Mouse (Mus musculus): Measurements from ENCODE around the gene Hoxc9. TPM values are rescaled to one million over a fixed set of nuclear protein-coding genes. Genes with fewer than 3 reads are reported as not detected.

Hoxc9 gene
- polyA plus RNA-seq, 1 experiment from 2014 or later = not detected

DNA sequence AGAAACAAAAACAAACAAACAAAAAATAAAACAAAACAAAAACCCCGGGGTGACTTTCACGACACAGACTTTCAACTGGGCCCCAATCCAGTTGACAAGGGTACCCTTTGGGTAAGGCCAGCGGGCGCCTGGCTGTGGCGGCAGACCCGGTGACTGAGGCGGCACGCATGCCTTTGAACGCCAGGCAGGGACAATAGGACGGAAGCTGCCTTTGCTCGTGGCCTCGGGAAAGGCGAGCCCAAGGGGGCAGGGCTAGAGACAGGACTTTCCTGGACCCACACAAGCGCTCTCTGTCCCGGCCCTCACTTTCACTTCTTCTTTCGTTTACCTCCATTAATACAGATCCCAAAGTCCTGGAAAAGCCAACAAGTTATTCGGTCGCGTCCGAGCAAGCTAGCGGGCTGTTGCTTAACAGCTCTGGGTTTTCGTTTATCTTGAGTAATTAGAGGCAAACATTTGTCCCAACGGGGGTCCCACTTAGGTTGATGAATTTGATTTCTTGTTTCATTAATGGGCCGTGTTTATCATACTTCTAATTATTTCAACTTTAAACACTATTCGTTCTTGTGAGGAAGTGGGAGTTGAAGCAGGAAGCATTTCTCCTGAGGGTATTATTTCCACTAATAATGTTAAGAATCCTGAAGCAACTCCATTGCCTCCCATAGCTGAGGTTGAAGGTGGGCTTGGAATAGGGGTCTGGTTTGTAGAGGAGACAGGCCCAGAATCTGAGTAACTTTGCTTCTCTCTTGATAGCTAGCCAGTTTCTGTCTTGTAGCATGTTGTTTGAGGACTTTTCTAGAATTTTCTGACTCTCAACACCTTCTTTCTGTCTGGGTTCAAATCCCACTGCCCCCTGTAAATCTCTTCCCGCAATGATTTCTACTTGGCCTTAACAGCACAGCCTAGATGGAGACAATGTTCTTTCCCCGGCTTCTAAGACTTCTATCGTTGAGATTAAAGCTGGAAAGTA is 12.3 kb upstream of the Hoxc9 start:
- Histone ChIP-seq H3K27me3 (ENCODE audit: control insufficient read depth, insufficient read depth, low read length) (peaks cover 94% of the 10 kb centered on the region), H3K9me3 (ENCODE audit: control insufficient read depth, low read length) (no peaks in the 10 kb centered on the region), H3K36me3 (ENCODE audit: control insufficient read depth, insufficient read depth, low read length) (no peaks in the 10 kb centered on the region), H3K4me3 (ENCODE audit: low read depth, low read length) (no peak overlapping the region), H3K27ac (ENCODE audit: low read depth, low read length) (no peak overlapping the region), H3K9ac (ENCODE audit: low read length) (no peak overlapping the region), H3K4me2 (ENCODE audit: low read depth, low read length, severe bottlenecking) (no peak overlapping the region), H3K4me1 (replicated peaks; ENCODE audit: control insufficient read depth, insufficient read depth, low read length) (no peaks in the 10 kb centered on the region)
- 2% methylated on average over 28 of the region's 28 CpGs for WGBS
- DNase-seq (ENCODE audit: low spot score) (no peak), ATAC-seq (replicated peaks; ENCODE audit: low FRiP score) (no peak)

GRCm38 (mm10) chr15:102965003-102965891 is 11.0 kb upstream of the Hoxc9 start:
- Histone ChIP-seq H3K4me2 (ENCODE audit: low read depth, low read length, severe bottlenecking) (no peak overlapping the region), H3K4me3 (ENCODE audit: low read depth, low read length) (no peak overlapping the region), H3K27ac (ENCODE audit: low read depth, low read length) (no peak overlapping the region), H3K36me3 (ENCODE audit: control insufficient read depth, insufficient read depth, low read length) (no peaks in the 10 kb centered on the region), H3K9ac (ENCODE audit: low read length) (no peak overlapping the region), H3K4me1 (replicated peaks; ENCODE audit: control insufficient read depth, insufficient read depth, low read length) (no peaks in the 10 kb centered on the region), H3K9me3 (ENCODE audit: control insufficient read depth, low read length) (no peaks in the 10 kb centered on the region), H3K27me3 (ENCODE audit: control insufficient read depth, insufficient read depth, low read length) (peaks cover 96% of the 10 kb centered on the region)
- ATAC-seq (replicated peaks; ENCODE audit: low FRiP score) (no peak), DNase-seq (ENCODE audit: low spot score) (no peak)
- 2% methylated on average over 26 of the region's 26 CpGs for WGBS

DNA sequence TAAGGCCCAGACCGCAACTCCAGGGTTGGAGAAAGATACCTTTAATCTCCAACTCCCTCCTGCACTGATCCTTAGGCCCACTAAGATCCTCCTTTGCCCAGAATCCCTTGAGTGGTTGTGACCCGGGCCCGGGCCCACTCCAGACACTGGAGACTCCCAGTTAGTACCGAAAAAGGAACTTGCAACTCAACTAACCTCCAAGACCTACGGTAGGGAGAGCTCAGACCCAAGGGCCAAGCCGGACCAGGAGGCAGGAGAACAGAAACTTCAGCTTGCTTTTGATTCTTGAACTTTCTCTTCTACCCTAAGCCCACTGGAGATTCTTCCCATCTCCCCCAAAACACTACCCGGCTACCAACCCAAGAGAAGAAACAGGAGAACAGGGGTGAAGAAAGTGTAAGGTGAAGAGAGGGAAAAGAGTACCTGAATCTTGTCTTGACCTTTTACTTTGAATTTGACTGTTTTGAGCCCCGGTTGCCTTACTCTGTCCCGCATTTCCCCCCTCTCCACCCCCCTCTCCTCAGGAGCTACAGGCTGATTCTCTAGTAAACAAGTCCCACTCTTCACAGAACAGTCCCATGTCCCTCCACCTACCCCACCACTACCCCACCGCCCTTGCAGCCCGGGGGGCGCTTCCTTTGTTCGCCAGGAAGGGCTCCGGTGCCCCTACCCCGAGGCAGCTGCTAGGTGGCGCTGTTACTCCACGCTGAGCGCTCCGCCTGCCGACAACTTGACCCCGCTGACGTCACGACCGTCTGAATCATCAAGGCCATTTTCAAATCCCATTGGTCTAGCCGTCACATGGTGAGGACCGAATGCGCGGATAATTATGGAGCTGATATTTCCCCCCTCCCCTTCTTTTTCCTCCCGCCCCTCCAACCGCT is 10.1 kb upstream of the Hoxc9 start:
- Histone ChIP-seq H3K9ac (ENCODE audit: low read length) (no peak overlapping the region), H3K9me3 (ENCODE audit: control insufficient read depth, low read length) (no peaks in the 10 kb centered on the region), H3K4me2 (ENCODE audit: low read depth, low read length, severe bottlenecking) (no peak overlapping the region), H3K27me3 (ENCODE audit: control insufficient read depth, insufficient read depth, low read length) (peaks cover 96% of the 10 kb centered on the region), H3K27ac (ENCODE audit: low read depth, low read length) (no peak overlapping the region), H3K4me1 (replicated peaks; ENCODE audit: control insufficient read depth, insufficient read depth, low read length) (no peaks in the 10 kb centered on the region), H3K4me3 (ENCODE audit: low read depth, low read length) (no peak overlapping the region), H3K36me3 (ENCODE audit: control insufficient read depth, insufficient read depth, low read length) (no peaks in the 10 kb centered on the region)
- DNase-seq (ENCODE audit: low spot score) = peak; percentile 90
- peak; percentile 71 for ATAC-seq (replicated peaks; ENCODE audit: low FRiP score)
- WGBS = 3% methylated on average over 29 of the region's 30 CpGs

GRCm38 (mm10) chr15:102966776-102967311 is 9.4 kb upstream of the Hoxc9 start, which contains the start of gene Hoxc10:
Hoxc10 (plus strand) TSS chr15:102966796.
- Histone ChIP-seq H3K9ac (ENCODE audit: low read length) (no peak within 1 kb of the TSS), H3K27me3 (ENCODE audit: control insufficient read depth, insufficient read depth, low read length) (peaks cover 96% of the 10 kb centered on the region), H3K4me1 (replicated peaks; ENCODE audit: control insufficient read depth, insufficient read depth, low read length) (no peaks in the 10 kb centered on the region), H3K9me3 (ENCODE audit: control insufficient read depth, low read length) (no peaks in the 10 kb centered on the region), H3K27ac (ENCODE audit: low read depth, low read length) (no peak within 1 kb of the TSS), H3K4me3 (ENCODE audit: low read depth, low read length) (no peak within 1 kb of the TSS), H3K36me3 (ENCODE audit: control insufficient read depth, insufficient read depth, low read length) (no peaks in the 10 kb centered on the region), H3K4me2 (ENCODE audit: low read depth, low read length, severe bottlenecking) (no peak within 1 kb of the TSS)
- ATAC-seq (replicated peaks; ENCODE audit: low FRiP score) (peak; percentile 44), DNase-seq (ENCODE audit: low spot score) (no peak)
- WGBS = 2% methylated on average over 27 of the region's 27 CpGs

DNA sequence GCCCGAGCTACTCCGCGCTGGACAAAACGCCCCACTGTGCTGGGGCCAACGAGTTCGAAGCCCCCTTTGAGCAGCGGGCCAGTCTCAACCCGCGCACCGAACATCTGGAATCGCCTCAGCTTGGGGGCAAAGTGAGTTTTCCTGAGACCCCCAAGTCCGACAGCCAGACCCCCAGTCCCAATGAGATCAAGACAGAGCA is 9.0 kb upstream of the Hoxc9 start, which contains the start of gene Hoxc5:
TSS of gene Hoxc5 (plus strand) at position 132 of the 199 bp plus-strand sequence.
- 4% methylated on average over 12 of the region's 12 CpGs for WGBS
- no peak within 1 kb of the TSS for H3K4me3 ChIP-seq (ENCODE audit: low read depth, low read length)
- H3K4me1 ChIP-seq (replicated peaks; ENCODE audit: control insufficient read depth, insufficient read depth, low read length) = no peaks in the 10 kb centered on the region
- H3K4me2 ChIP-seq (ENCODE audit: low read depth, low read length, severe bottlenecking) = no peak within 1 kb of the TSS
- H3K9ac ChIP-seq (ENCODE audit: low read length) = no peak within 1 kb of the TSS
- no peak for DNase-seq (ENCODE audit: low spot score)
- no peak for ATAC-seq (replicated peaks; ENCODE audit: low FRiP score)
- no peak within 1 kb of the TSS for H3K27ac ChIP-seq (ENCODE audit: low read depth, low read length)
- H3K9me3 ChIP-seq (ENCODE audit: control insufficient read depth, low read length) = no peaks in the 10 kb centered on the region
- H3K36me3 ChIP-seq (ENCODE audit: control insufficient read depth, insufficient read depth, low read length) = no peaks in the 10 kb centered on the region
- peaks cover 98% of the 10 kb centered on the region for H3K27me3 ChIP-seq (ENCODE audit: control insufficient read depth, insufficient read depth, low read length)

GRCm38 (mm10) chr15:102967511-102968397 is 8.5 kb upstream of the Hoxc9 start:
- Histone ChIP-seq H3K27me3 (ENCODE audit: control insufficient read depth, insufficient read depth, low read length) (peaks cover 98% of the 10 kb centered on the region), H3K36me3 (ENCODE audit: control insufficient read depth, insufficient read depth, low read length) (no peaks in the 10 kb centered on the region), H3K4me3 (ENCODE audit: low read depth, low read length) (no peak overlapping the region), H3K9me3 (ENCODE audit: control insufficient read depth, low read length) (no peaks in the 10 kb centered on the region), H3K9ac (ENCODE audit: low read length) (no peak overlapping the region), H3K4me2 (ENCODE audit: low read depth, low read length, severe bottlenecking) (no peak overlapping the region), H3K4me1 (replicated peaks; ENCODE audit: control insufficient read depth, insufficient read depth, low read length) (no peaks in the 10 kb centered on the region), H3K27ac (ENCODE audit: low read depth, low read length) (no peak overlapping the region)
- no peak for DNase-seq (ENCODE audit: low spot score)
- no peak for ATAC-seq (replicated peaks; ENCODE audit: low FRiP score)
- 2% methylated on average over 34 of the region's 34 CpGs for WGBS

DNA sequence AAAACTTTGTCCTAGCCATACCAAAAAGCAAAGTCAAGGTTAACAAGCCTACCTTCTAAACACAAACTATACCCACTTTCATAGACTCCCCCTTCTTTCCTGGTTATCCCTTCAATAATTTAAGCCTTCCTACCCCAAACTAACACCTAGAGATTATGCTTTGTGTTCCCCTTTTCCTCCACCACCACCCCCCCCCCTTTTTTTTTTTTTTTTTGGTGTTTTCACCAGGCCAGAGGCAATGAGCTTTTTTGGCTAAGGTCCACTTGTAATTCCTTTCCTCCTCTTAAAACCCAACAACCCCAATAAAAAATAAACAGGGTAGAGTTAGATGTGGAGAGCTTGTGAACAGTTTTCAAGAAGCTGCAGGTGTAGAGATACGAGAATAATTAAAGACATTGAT is 6.9 kb upstream of the Hoxc9 start:
- Histone ChIP-seq H3K4me1 (replicated peaks; ENCODE audit: control insufficient read depth, insufficient read depth, low read length) (no peaks in the 10 kb centered on the region), H3K4me2 (ENCODE audit: low read depth, low read length, severe bottlenecking) (no peak overlapping the region), H3K36me3 (ENCODE audit: control insufficient read depth, insufficient read depth, low read length) (no peaks in the 10 kb centered on the region), H3K27me3 (ENCODE audit: control insufficient read depth, insufficient read depth, low read length) (peaks cover 99% of the 10 kb centered on the region), H3K4me3 (ENCODE audit: low read depth, low read length) (no peak overlapping the region), H3K9ac (ENCODE audit: low read length) (no peak overlapping the region), H3K27ac (ENCODE audit: low read depth, low read length) (no peak overlapping the region), H3K9me3 (ENCODE audit: control insufficient read depth, low read length) (no peaks in the 10 kb centered on the region)
- no peak for ATAC-seq (replicated peaks; ENCODE audit: low FRiP score)
- no peak for DNase-seq (ENCODE audit: low spot score)
- 29% methylated on average over 1 of the region's 1 CpGs for WGBS

Measured in forebrain, embryonic 11.5 days (tissue).